Comparison of ENCODE assay signal across 12 mouse cellular contexts in the genomic region with DNA sequence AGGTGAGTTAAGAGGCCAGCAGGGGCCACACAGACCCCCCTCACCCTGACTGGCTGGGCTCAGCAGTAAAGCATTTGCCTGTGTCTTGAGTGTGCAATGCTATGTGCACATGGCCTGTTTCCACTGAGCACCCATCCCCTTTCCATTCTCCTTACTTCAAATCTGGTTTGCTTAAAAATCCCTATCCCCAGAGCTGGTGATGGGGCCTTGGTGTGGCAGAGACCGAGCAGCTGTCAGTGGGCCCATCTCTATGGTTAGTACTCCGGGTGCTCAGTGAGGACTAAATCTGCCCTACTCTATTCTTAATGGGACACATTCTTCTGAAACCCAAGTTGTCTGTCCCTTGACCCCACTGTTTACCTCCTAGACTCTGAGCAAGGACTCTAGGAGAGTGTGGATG. TPM values are rescaled to one million over a fixed set of nuclear protein-coding genes. Genes with fewer than 3 reads are reported as not detected.
DNase-seq lines count a peak whose midpoint lies in the region; ATAC-seq and TF ChIP-seq lines count a peak whose summit lies in the region.
"Had no signal": no experiment of that assay in that cellular context is flagged by ENCODE, and none has a peak within 500 bp of the region (broad histone marks: within the 10 kb centered on the region; RNA-seq: fewer than 3 reads in every experiment).

No protein-coding gene starts in this region.

- H3K4me2 ChIP-seq in stomach, embryonic 14.5 days (replicated peaks; ENCODE audit: low read depth, low read length), result peak overlapping the region; percentile 94; the same call in 1 of the 2 replicates
- H3K4me2 ChIP-seq in stomach, postnatal 0 days (replicated peaks; ENCODE audit: low read depth), result no peak overlapping the region
- no peak overlapping the region for H3K4me2 ChIP-seq in lung, embryonic 16.5 days (ENCODE audit: low read depth, low read length)
- peak overlapping the region; percentile 96; the same call in 1 of the 2 replicates for H3K4me2 ChIP-seq in stomach, embryonic 15.5 days

- no peaks in the 10 kb centered on the region for H3K9me3 ChIP-seq in stomach, embryonic 14.5 days (ENCODE audit: control insufficient read depth, low read depth, low read length)
- H3K9me3 ChIP-seq in stomach, postnatal 0 days (ENCODE audit: control insufficient read depth, low read length), result no peaks in the 10 kb centered on the region
- no peaks in the 10 kb centered on the region for H3K9me3 ChIP-seq in lung, embryonic 16.5 days (ENCODE audit: control insufficient read depth, low read length)
- no peaks in the 10 kb centered on the region for H3K9me3 ChIP-seq in stomach, embryonic 15.5 days

- TF ChIP-seq CTCF in cerebellum, adult 2 months (IDR thresholded peaks at IDR 0.05; ENCODE audit: borderline replicate concordance, insufficient read depth, low read depth, low read length), result no peak
- no peak for TF ChIP-seq CTCF in stomach, postnatal 0 days (IDR thresholded peaks at IDR 0.05; ENCODE audit: low read depth)

- H3K4me1 ChIP-seq in cerebellum, adult 2 months (ENCODE audit: control insufficient read depth, insufficient read depth, low read length), result peaks cover 35% of the 10 kb centered on the region
- H3K4me1 ChIP-seq in stomach, embryonic 14.5 days (ENCODE audit: control insufficient read depth, insufficient read depth, low read length), result peaks cover 12% of the 10 kb centered on the region; the same call in 1 of the 2 replicates
- no peaks in the 10 kb centered on the region for H3K4me1 ChIP-seq in stomach, postnatal 0 days (replicated peaks; ENCODE audit: control insufficient read depth, insufficient read depth)
- peaks cover 16% of the 10 kb centered on the region for H3K4me1 ChIP-seq in lung, embryonic 16.5 days (replicated peaks; ENCODE audit: control insufficient read depth, insufficient read depth, low read length)
- peaks cover 10% of the 10 kb centered on the region for H3K4me1 ChIP-seq in stomach, embryonic 15.5 days

- 71% methylated on average over 2 of the region's 2 CpGs for WGBS in cerebellum, adult 2 months
- WGBS in stomach, embryonic 14.5 days, result 65% methylated on average over 2 of the region's 2 CpGs
- WGBS in stomach, postnatal 0 days, result 77% methylated on average over 2 of the region's 2 CpGs
- WGBS in lung, embryonic 16.5 days, result 53% methylated on average over 2 of the region's 2 CpGs
- 77% methylated on average over 2 of the region's 2 CpGs for WGBS in stomach, embryonic 15.5 days

- H3K27ac ChIP-seq in cerebellum, adult 2 months (ENCODE audit: insufficient read depth, low read length), result no peak overlapping the region
- H3K27ac ChIP-seq in stomach, embryonic 14.5 days (ENCODE audit: low read length), result no peak overlapping the region
- H3K27ac ChIP-seq in stomach, postnatal 0 days (replicated peaks), result no peak overlapping the region
- no peak overlapping the region for H3K27ac ChIP-seq in lung, embryonic 16.5 days (ENCODE audit: low read length)
- H3K27ac ChIP-seq in stomach, embryonic 15.5 days, result no peak overlapping the region

- no peaks in the 10 kb centered on the region for H3K36me3 ChIP-seq in stomach, embryonic 14.5 days (ENCODE audit: control insufficient read depth, insufficient read depth, low read length)
- H3K36me3 ChIP-seq in stomach, postnatal 0 days (ENCODE audit: control insufficient read depth, insufficient read depth, low read length), result no peaks in the 10 kb centered on the region
- H3K36me3 ChIP-seq in lung, embryonic 16.5 days (ENCODE audit: control insufficient read depth, insufficient read depth, low read length), result no peaks in the 10 kb centered on the region
- H3K36me3 ChIP-seq in stomach, embryonic 15.5 days, result no peaks in the 10 kb centered on the region

- no peak overlapping the region for H3K9ac ChIP-seq in stomach, embryonic 14.5 days (replicated peaks; ENCODE audit: low read depth, low read length)
- H3K9ac ChIP-seq in stomach, postnatal 0 days (ENCODE audit: low read length), result no peak overlapping the region
- H3K9ac ChIP-seq in lung, embryonic 16.5 days (ENCODE audit: low read length), result no peak overlapping the region
- no peak overlapping the region for H3K9ac ChIP-seq in stomach, embryonic 15.5 days

- peak overlapping the region; percentile 74 for H3K4me3 ChIP-seq in cerebellum, adult 2 months (replicated peaks; ENCODE audit: insufficient read depth, low read depth, low read length)
- no peak overlapping the region for H3K4me3 ChIP-seq in stomach, embryonic 14.5 days (ENCODE audit: low read depth, low read length)
- H3K4me3 ChIP-seq in stomach, postnatal 0 days (ENCODE audit: low read depth, low read length), result no peak overlapping the region
- H3K4me3 ChIP-seq in lung, embryonic 16.5 days (ENCODE audit: low read length), result no peak overlapping the region
- no peak overlapping the region for H3K4me3 ChIP-seq in stomach, embryonic 15.5 days (replicated peaks)

- DNase-seq in cerebellum, adult 2 months, result no peak
- DNase-seq in cerebellum, adult 18-20 months, result no peak
- no peak for DNase-seq in stomach, postnatal 0 days (ENCODE audit: low spot score)
- DNase-seq in urinary bladder, postnatal 25 days (ENCODE audit: low spot score), result no peak
- DNase-seq in thymus, postnatal 36 days, result no peak
- DNase-seq: adrenal gland, postnatal 10 days; cerebellum, adult 11 months; kidney, adult 11 months; retina, postnatal 1 day had no signal

- TF ChIP-seq EP300 in stomach, postnatal 0 days (optimal IDR thresholded peaks at IDR 0.05), result no peak

- no peaks in the 10 kb centered on the region for H3K27me3 ChIP-seq in cerebellum, adult 2 months (ENCODE audit: control insufficient read depth, insufficient read depth, low read length)
- H3K27me3 ChIP-seq in stomach, embryonic 14.5 days (ENCODE audit: control insufficient read depth, insufficient read depth, low read length), result peaks cover 8% of the 10 kb centered on the region; the same call in 1 of the 2 replicates
- H3K27me3 ChIP-seq in stomach, postnatal 0 days (ENCODE audit: control insufficient read depth, insufficient read depth, low read length), result peaks cover 5% of the 10 kb centered on the region; the same call in 1 of the 2 replicates
- H3K27me3 ChIP-seq in lung, embryonic 16.5 days (ENCODE audit: control insufficient read depth, insufficient read depth, low read depth, low read length), result peaks cover 10% of the 10 kb centered on the region
- H3K27me3 ChIP-seq in stomach, embryonic 15.5 days (replicated peaks), result peaks cover 17% of the 10 kb centered on the region

- no peak for ATAC-seq in stomach, embryonic 14.5 days (ENCODE audit: insufficient number of reproducible peaks, insufficient read depth, low FRiP score, low read depth)
- no peak for ATAC-seq in stomach, postnatal 0 days (ENCODE audit: low FRiP score, low TSS enrichment)
- ATAC-seq in lung, embryonic 16.5 days (ENCODE audit: low read depth), result peak; percentile 31; the same call in 1 of the 2 replicates
- no peak for ATAC-seq in stomach, embryonic 15.5 days (ENCODE audit: insufficient read depth, low FRiP score, low read depth)

- no peak for TF ChIP-seq POLR2A in cerebellum, adult 2 months (IDR thresholded peaks at IDR 0.05; ENCODE audit: borderline replicate concordance, insufficient read depth, low read length)

RNA-seq across cellular contexts. Expression of a gene that starts 2.0 kb away (rescaled TPM):
- polyA plus RNA-seq in cerebellum, adult 2 months (2012; rRNA removed), result 147 and 149 TPM in 2 replicates
- polyA plus RNA-seq in stomach, embryonic 14.5 days (2014; fragmentation: Nextera tagmentation; extraction: Ambion mirVana), result 1.8 and 2.6 TPM in 2 replicates
- polyA plus RNA-seq in stomach, postnatal 0 days (2015; fragmentation: Nextera tagmentation; extraction: Ambion mirVana), result 0.58 and 0.94 TPM in 2 replicates
- 0.44 and 0.74 TPM in 2 replicates for polyA plus RNA-seq in lung, embryonic 16.5 days (2015; fragmentation: Nextera tagmentation; extraction: Ambion mirVana)
- 1.2 and 1.5 TPM in 2 replicates for polyA plus RNA-seq in stomach, embryonic 15.5 days (2015; fragmentation: Nextera tagmentation; extraction: Ambion mirVana)

Comparison
In these comparisons a context has a peak if more than half of its experiments do, and no peak if none do; other contexts are left out.
1. H3K4me2 ChIP-seq: peak in stomach, embryonic 14.5 days (single experiment) and stomach, embryonic 15.5 days (single experiment); none in stomach, postnatal 0 days (single experiment) and lung, embryonic 16.5 days (single experiment).
2. RNA of a gene that starts 2.0 kb away (polyA plus RNA-seq): 147 to 149 TPM in cerebellum, adult 2 months; 1.8 to 2.6 TPM in stomach, embryonic 14.5 days, 1.2 to 1.5 TPM in stomach, embryonic 15.5 days, 0.44 to 0.74 TPM in lung, embryonic 16.5 days and 0.58 to 0.94 TPM in stomach, postnatal 0 days; every median in the first group is over 10 times any median in the second.